Mouse (Mus musculus): Measurements from ENCODE around the gene Rpap3.

GRCm38 (mm10) chr15:97682053-97682452 is 23.6 kb downstream of the Rpap3 start:
- no peak for TF ChIP-seq POLR2A (IDR thresholded peaks at IDR 0.05; ENCODE audit: insufficient read length, low read depth)
- TF ChIP-seq REST (IDR thresholded peaks at IDR 0.05; ENCODE audit: insufficient read depth, insufficient read length), result no peak
- TF ChIP-seq USF1 (IDR thresholded peaks at IDR 0.05; ENCODE audit: low read depth), result no peak
- TF ChIP-seq MYOG (IDR thresholded peaks at IDR 0.05; ENCODE audit: control insufficient read depth in 1 of 3, insufficient read depth in 1 of 3, insufficient read length in 2 of 3, low read depth in 2 of 3), result no peak
- no peak for TF ChIP-seq MAX (IDR thresholded peaks at IDR 0.05; ENCODE audit: low read depth)
- TF ChIP-seq POLR2AphosphoS2 (IDR thresholded peaks at IDR 0.05; ENCODE audit: insufficient read length, low read depth), result no peak
- no peak for TF ChIP-seq MYOD1 (IDR thresholded peaks at IDR 0.05; ENCODE audit: control insufficient read depth in 1 of 3, insufficient read length in 2 of 3, low read depth in 2 of 3)
- no peak for TF ChIP-seq TCF12 (IDR thresholded peaks at IDR 0.05; ENCODE audit: insufficient read depth, poor library complexity, severe bottlenecking)
- no peak for TF ChIP-seq CEBPB (IDR thresholded peaks at IDR 0.05; ENCODE audit: insufficient read depth, poor library complexity, severe bottlenecking)

Data from myocyte (in vitro differentiated cells).